Mouse (Mus musculus) left cerebral cortex, adult 9 months (tissue): ENCODE results near the gene Sel1l3.

ENCODE experiments used
- DNase-seq, 2 experiments: peaks; one replicate each; pipeline ENCODE4 v3.0.0; 2022; ENCODE audit warnings: low spot score in 2 of 2

Gene Sel1l3

DNA sequence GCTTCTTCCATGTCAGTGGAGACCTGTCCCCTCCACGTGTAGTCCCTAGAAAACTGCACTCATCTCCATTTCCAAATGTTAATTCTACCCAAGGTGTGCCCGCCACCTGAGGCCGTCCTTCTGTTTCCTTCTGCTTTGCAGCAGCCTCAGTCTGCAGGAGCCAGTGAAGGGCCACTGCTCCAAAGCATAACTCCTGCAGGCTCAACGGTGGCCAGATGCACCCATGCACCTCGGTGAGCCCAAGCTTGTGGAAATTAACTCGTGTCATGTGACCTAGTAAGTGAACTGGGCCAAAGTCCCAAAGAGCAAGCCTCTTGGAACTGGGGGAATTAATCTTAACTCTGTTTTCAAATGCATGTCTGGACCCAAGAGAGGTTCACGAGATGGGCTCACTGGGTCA, 40.8 kb downstream of the Sel1l3 start:
- DNase-seq = no peak

DNA sequence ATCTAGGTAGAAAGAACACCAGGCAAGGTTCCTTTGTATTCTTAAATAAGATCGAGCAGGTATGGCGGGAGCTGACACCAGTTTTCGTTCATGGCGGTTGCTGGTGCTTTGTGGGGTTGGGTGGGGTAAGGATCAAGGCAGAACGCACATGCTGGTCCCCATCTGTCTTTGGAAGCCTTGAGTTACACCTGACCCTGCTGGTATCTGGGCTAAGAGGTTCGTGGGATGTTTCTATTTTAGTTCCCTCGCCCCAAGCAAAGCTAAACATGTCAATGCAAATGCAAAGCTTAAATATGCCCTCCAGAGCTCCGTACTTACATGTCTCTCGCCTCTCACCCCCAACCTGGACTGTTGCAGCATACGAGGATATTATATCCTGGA, 41.5 kb downstream of the Sel1l3 start:
- DNase-seq = no peak

DNA sequence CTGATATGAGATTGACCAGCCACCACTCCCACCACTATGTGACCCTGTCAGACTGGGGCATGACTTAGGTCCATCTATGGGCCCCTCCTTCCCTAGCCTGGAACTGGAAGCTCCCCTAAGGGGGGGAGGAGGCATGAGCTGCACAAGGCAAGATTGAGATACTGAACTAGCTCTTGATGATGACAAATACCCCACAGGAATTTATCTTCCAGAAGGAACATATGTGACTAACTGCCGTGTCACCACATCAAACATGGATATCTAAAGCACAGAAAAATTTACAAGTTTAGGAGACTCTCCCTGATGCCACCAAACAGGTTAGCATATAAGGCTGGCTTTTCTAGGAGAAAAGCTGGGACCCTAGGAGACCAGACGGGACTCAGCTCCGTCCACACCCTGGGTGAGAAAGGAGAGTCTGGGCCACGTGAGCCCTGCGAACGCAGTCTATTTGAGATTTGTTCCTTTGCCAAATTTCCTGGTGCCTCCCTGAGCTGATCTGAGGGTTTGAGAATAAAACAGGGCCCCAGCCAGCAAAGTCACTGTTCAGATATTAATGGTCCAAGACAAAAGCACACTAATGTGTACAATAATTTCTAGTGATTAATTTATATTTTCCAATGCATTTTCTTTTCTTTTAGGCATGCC, 42.0 kb downstream of the Sel1l3 start:
- no peak for DNase-seq

DNA sequence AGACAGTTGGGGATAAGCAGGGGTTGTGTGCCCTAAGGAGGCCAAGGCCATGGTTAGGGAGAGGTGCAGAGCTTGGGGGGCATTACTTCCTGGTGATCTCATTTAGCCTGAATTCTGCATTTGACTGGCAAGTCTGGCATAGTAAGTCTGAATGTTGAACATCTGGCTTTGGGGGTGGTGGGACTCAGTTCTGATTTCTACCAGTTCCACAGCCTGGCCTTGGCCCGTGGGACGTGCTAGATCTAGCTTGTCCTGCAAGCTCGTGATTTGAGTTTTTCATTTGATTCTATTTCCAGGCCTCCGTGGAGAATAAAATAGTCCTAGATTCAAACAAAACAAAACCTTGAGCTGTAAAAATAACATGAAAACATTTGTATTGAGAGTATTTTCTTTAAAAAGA, 46.2 kb downstream of the Sel1l3 start:
- DNase-seq = peak in 1 of 2 experiments; percentile 62

DNA sequence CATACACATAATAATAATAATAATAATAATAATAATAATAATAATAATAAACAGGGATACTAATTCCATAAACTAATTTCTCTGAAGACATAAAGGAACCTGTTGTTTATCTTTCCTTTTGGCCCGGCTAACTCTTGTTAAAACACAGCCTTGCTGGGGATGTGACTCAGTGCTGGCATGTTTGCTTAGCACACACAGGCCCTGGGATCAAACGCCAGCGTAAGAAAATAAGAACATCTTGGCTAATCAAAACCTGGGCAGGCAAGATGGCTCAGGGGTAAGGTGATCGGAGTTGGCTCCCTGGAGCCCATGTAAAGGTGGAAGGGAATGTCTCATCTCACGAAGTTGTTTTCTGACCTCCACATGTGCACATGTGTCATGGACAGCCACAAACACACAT, 48.1 kb downstream of the Sel1l3 start:
- DNase-seq = no peak

DNA sequence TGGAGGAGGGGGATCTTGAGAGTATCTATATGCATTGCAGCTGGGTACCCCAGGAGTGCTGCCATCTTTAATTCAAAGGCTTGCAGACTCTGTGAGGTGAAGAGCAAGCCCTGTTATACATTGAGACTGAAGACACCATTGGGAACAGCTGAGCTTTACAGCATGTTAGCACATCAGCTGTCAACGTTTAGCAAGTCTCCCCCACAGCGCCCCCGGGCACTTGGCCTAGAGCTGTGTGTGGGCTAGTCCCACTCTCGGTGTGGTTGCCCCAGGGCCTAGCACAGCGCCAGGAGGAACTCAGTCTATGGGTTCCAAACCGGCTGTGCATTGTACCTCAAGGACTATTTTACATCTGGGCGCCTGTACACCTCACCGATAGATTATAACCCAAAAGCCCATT, 51.3 kb downstream of the Sel1l3 start:
- DNase-seq = peak; percentile 57 to 74

DNA sequence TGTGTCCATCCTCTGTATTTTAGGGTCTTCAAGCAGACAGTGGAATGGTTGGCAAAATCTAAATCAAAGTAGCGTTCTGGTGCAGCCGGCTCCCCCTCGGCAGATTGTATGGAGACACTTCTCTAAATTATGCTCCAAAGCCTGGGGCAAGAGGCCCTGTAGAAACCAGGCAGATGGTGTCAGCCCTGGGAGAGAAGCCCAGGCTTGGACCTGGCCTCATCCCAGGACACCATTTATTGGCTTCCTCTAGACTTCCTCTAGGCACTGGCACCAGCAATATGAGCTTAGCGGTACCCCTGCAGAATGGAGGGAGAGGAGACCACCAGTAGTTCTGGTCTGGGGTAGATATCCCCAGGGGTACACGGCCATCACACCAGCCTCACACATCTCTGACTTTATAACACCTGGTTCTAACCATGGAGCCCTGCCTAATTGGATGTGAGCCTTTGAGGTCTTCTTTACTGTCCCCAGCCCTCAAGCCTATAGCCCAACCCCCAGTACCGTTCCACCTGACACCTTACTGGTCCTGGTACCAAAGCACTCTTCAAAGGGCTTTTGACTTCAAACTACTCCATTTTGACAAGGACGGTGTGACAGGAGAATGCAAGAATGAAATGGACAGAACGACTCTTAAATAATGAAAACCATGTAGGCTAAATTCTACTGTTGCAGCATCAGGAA, 52.1 kb downstream of the Sel1l3 start:
- DNase-seq = no peak

- DNase-seq = no peak
These were observed 53.5 kb downstream of the Sel1l3 start for GRCm38 (mm10) chr5:53160207-53160606.

GRCm38 (mm10) chr5:53159631-53160030, 54.1 kb downstream of the Sel1l3 start:
- DNase-seq = no peak

- DNase-seq = no peak
These were observed 54.6 kb downstream of the Sel1l3 start for GRCm38 (mm10) chr5:53159166-53159565.

DNA sequence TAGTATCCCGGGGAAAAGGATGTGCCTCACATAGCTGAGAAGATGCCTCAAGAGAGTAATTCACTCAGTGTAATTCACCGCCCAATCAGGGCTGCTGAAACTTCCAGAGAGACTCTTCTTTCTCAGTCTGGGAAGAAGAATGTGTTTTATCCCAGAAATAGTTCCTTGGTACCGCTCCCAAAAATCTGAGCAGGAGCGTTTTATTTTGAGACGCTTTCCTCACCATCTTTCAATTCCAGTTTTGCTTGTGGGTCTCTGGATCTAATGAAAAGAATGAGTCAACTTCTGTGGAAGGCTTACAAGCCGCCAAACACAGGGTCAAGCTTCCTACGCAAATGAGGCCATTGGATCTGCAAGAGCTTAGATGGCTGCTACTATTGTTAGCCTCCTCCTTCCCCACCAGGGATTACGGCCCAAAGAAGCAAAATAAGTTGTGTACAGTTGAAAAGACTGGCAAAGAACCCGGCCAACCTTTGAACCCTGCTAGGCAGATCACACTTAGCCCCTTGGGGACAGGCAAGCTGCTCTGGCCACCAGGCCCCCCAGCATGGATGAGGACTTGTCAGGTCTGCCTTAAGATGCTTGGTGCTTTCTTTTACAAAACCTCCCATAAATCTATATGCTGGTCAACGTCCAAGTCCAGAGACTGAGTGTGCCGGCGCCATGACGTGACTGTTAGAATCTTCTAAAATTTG, 57.6 kb downstream of the Sel1l3 start:
- peak; percentile 52 to 78 for DNase-seq

GRCm38 (mm10) chr5:53154501-53154900, 59.2 kb downstream of the Sel1l3 start:
- peak in 1 of 2 experiments; percentile 55 for DNase-seq

GRCm38 (mm10) chr5:53154078-53154477, 59.6 kb downstream of the Sel1l3 start:
- no peak for DNase-seq

DNA sequence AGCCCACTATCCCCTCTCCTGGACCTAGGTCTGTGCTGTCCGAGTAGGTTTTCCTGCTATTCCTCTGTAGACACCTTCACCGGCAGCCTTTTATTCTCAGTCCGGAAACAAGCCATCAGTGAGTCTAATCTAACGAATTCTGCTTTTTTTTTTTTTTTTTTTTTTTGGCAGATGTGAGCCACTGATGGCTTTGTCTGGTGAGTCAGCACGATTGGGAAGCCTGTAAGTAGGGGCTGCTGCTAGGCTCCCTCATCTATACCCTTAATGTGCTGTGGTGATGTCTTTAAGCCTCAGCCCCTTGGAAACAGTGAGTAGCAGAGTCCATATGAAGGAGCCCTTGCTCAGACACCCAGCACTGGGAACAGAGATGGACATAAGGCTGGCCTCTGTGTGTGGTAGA, 60.6 kb downstream of the Sel1l3 start:
- DNase-seq = no peak

- DNase-seq = no peak
These were observed 62.3 kb downstream of the Sel1l3 start for GRCm38 (mm10) chr5:53151379-53151960.

GRCm38 (mm10) chr5:53148960-53149685, 64.6 kb downstream of the Sel1l3 start:
- DNase-seq = no peak

DNA sequence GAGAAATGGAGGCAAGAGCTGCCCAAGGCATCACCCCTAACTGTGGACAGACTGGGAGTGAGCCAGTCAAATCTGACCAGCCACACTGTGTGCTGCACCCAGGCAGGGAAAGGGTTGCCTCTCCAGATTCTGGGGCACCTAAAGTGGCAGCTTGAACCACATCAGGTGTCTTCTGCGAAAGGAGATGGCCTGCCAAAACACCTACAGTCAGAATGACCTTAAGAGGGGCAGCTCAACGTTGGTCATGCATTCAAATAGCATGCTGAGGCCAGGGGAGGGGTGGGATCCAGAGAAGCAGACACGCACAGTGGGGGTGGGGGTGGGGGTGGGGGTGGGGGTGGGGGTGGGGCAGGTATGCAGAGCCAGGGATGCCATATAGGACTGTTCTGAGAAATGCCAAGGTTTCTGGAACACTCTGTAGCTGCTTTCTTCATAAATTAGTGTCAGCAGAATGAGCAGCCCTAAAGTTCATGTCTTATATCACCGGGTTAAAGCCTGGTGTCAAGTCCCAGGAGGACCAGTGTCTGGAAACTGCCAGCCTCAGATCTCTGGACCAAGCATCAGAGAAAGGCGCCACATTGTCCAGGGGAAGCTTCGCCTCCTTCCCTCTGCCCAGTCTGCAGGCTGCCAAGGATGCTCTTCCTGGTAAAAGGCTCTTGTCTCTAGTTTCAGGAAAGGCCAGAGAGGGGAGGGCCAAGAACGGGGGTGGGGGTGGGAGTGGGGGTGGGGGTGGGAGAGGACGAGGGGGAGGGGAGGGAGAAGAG, 65.4 kb downstream of the Sel1l3 start:
- DNase-seq = no peak

GRCm38 (mm10) chr5:53147418-53147817, 66.3 kb downstream of the Sel1l3 start:
- DNase-seq = peak in 1 of 2 experiments; percentile 43

GRCm38 (mm10) chr5:53146684-53147061, 67.1 kb downstream of the Sel1l3 start:
- no peak for DNase-seq

DNA sequence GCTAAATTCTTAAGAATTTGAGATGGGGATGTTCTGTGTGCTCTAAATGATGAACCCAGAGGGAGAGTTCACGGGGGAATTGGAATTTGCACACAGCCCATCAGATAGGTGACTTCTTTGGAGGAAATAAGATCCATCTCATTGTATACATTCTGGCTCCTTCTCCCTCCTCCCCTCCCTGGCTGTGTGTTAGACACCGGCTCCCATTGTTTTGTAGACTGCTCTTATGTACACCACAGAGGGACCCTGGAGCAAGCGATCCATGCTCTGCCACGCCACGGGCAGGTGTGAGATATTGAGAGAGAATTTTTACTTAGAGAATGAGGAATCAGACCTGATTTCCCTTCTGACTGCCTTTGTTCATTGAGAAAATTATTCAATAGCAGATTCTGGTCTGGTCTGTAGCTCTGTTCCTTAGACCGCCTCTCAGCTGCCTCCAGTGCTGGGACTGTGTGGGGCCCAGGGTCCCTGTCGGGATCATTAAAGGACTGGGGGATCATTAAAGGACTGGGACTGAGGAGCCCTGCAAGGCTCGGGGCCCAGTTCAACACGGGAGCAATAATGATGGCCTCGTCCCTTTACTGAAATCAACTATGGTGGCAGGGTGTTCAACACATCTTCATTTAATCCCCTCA, 67.6 kb downstream of the Sel1l3 start:
- DNase-seq = no peak

DNA sequence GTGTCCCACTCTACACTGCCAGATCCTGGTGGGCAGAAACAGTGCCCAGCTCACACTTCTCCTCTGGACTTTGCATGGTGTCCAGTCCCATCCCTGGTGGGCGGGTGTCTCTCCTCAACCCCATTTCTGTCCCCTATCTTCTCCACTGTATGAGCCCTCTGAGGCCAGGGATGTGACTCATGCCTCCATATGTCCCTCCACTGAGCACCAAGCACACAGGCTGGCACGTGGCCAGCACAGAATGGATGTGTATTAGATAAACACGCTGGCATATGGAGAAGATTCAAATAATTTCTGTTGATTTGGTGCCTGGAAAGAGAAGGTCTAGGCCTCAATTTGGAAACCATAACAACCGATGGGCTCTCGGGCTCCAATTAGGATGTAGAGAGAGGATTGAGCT, 71.1 kb downstream of the Sel1l3 start:
- peak in 1 of 2 experiments; percentile 67 for DNase-seq
